Mouse (Mus musculus) adrenal gland, adult 8-10 months (tissue): ENCODE results near the gene Olfr279. TPM values are rescaled to one million over a fixed set of nuclear protein-coding genes. Genes with fewer than 3 reads are reported as not detected.

Experiments used
- microRNA-seq, 2 experiments: library from miRNA; unstranded; fragments of <30 nt; microRNA quantifications; one replicate each; pipeline ENCODE4 v1.2.0; 2022
- total RNA-seq, 4 experiments: library from RNA; stranded (reverse); gene quantifications; 2 replicates each; pipeline ENCODE4 v1.2.4; 2022

The Olfr279 gene
- total RNA-seq, 4 experiments from 2014 or later, result not detected

Small RNA genes within 50 kb of the gene (microRNA-seq; reads per million reads assigned to microRNA genes)
- 4.9 to 7.4 reads per million in 2 experiments for gene Mir1291

Other genes with a start within 250 kb of the Olfr279 start
- not detected for gene H1fnt, start 235.1 kb upstream of the Olfr279 start, total RNA-seq
- 1 to 10 TPM; 3.9 to 7.8 (median 6.5) TPM for gene Zfp641, start 196.2 kb upstream of the Olfr279 start, total RNA-seq
- gene Olfr285, start 175.0 kb upstream of the Olfr279 start, total RNA-seq, result not detected
- gene Olfr284, start 151.4 kb upstream of the Olfr279 start, total RNA-seq, result not detected
- not detected for gene Olfr283, start 111.5 kb upstream of the Olfr279 start, total RNA-seq
- not detected for gene Olfr282, start 61.2 kb upstream of the Olfr279 start, total RNA-seq
- gene Olfr281, start 39.8 kb upstream of the Olfr279 start, total RNA-seq, result not detected
- gene OR5BS1P, start 22.5 kb upstream of the Olfr279 start, total RNA-seq, result not detected
- gene Lalba, start 9.7 kb upstream of the Olfr279 start, total RNA-seq, result not detected
- gene Kansl2, start 41.9 kb downstream of the Olfr279 start, total RNA-seq, result 100 to 1,000 TPM in 2 of 4 experiments, 10 to 100 TPM in 2; 89.8 to 123 (median 106) TPM
- 10 to 100 TPM; 45.2 to 56.6 (median 46.5) TPM for gene Ccnt1, start 78.5 kb downstream of the Olfr279 start, total RNA-seq
- not detected for gene 4930415O20Rik, start 78.6 kb downstream of the Olfr279 start, total RNA-seq
- gene Adcy6, start 117.7 kb downstream of the Olfr279 start, total RNA-seq, result 10 to 100 TPM; 35.2 to 66.9 (median 56.7) TPM
- 10 to 100 TPM; 13.4 to 19.6 (median 15.7) TPM for gene Cacnb3, start 138.4 kb downstream of the Olfr279 start, total RNA-seq
- gene Ddx23, start 170.5 kb downstream of the Olfr279 start, total RNA-seq, result 100 to 1,000 TPM in 1 of 4 experiments, 10 to 100 TPM in 3; 68.9 to 100 (median 85.6) TPM
- gene Rnd1, start 185.1 kb downstream of the Olfr279 start, total RNA-seq, result 1 to 10 TPM; 2.5 to 9.7 (median 4.0) TPM
- gene Ccdc65, start 215.8 kb downstream of the Olfr279 start, total RNA-seq, result under 1 TPM; 0.59 to 0.90 (median 0.82) TPM
- gene Fkbp11, start 235.8 kb downstream of the Olfr279 start, total RNA-seq, result 10 to 100 TPM in 1 of 4 experiments, 1 to 10 TPM in 3; 7.1 to 14.4 (median 9.8) TPM